Mouse (Mus musculus): ENCODE data around the gene Ank3. TPM values are rescaled to one million over a fixed set of nuclear protein-coding genes. Genes with fewer than 3 reads are reported as not detected.

The Ank3 gene
- polyA plus RNA-seq, 1 experiment from 2014 or later, result 19.0 TPM

- Histone ChIP-seq H3K4me1 (replicated peaks; ENCODE audit: control insufficient read depth, insufficient read depth, low read length) (peaks cover 14% of the 10 kb centered on the region; the same call in 1 of the 2 replicates), H3K27ac (ENCODE audit: low read length) (no peak overlapping the region), H3K9me3 (ENCODE audit: control insufficient read depth, low read length) (no peaks in the 10 kb centered on the region), H3K27me3 (ENCODE audit: control insufficient read depth, insufficient read depth, low read depth, low read length) (no peaks in the 10 kb centered on the region; the same call in 1 of the 2 replicates), H3K4me2 (ENCODE audit: low read depth, low read length) (0 out of 2 replicates have a peak overlapping the region, but pooled peaks have one; percentile 4), H3K36me3 (ENCODE audit: control insufficient read depth, insufficient read depth, low read length) (no peaks in the 10 kb centered on the region), H3K4me3 (ENCODE audit: low read length) (no peak overlapping the region), H3K9ac (ENCODE audit: low read length) (no peak overlapping the region)
- whole genome bisulfite sequencing, result 13% methylated on average over 3 of the region's 3 CpGs
- ATAC-seq (ENCODE audit: low read depth), result no peak
Observed at GRCm38 (mm10) chr10:69573746-69574145, 175.2 kb downstream of the Ank3 start.

GRCm38 (mm10) chr10:69574190-69574663 lies 175.7 kb downstream of the Ank3 start:
- no peak for ATAC-seq (ENCODE audit: low read depth)
- 14% methylated on average over 11 of the region's 11 CpGs for WGBS
- Histone ChIP-seq H3K4me3 (ENCODE audit: low read length) (no peak overlapping the region), H3K36me3 (ENCODE audit: control insufficient read depth, insufficient read depth, low read length) (no peaks in the 10 kb centered on the region), H3K27ac (ENCODE audit: low read length) (no peak overlapping the region), H3K9me3 (ENCODE audit: control insufficient read depth, low read length) (no peaks in the 10 kb centered on the region), H3K4me1 (replicated peaks; ENCODE audit: control insufficient read depth, insufficient read depth, low read length) (peaks cover 14% of the 10 kb centered on the region; the same call in 1 of the 2 replicates), H3K4me2 (ENCODE audit: low read depth, low read length) (0 out of 2 replicates have a peak overlapping the region, but pooled peaks have one; percentile 4), H3K27me3 (ENCODE audit: control insufficient read depth, insufficient read depth, low read depth, low read length) (no peaks in the 10 kb centered on the region; the same call in 1 of the 2 replicates), H3K9ac (ENCODE audit: low read length) (no peak overlapping the region)

- peaks cover 14% of the 10 kb centered on the region; the same call in 1 of the 2 replicates for H3K4me1 ChIP-seq (replicated peaks; ENCODE audit: control insufficient read depth, insufficient read depth, low read length)
Observed at GRCm38 (mm10) chr10:69574894-69575293, 176.3 kb downstream of the Ank3 start.

GRCm38 (mm10) chr10:69575451-69575850 lies 176.9 kb downstream of the Ank3 start:
- H3K4me2 ChIP-seq (ENCODE audit: low read depth, low read length), result no peak overlapping the region
- 58% methylated on average over 6 of the region's 6 CpGs for WGBS
- no peak overlapping the region for H3K27ac ChIP-seq (ENCODE audit: low read length)
- ATAC-seq (ENCODE audit: low read depth), result no peak
- H3K9me3 ChIP-seq (ENCODE audit: control insufficient read depth, low read length), result no peaks in the 10 kb centered on the region
- H3K4me3 ChIP-seq (ENCODE audit: low read length), result no peak overlapping the region
- no peaks in the 10 kb centered on the region for H3K36me3 ChIP-seq (ENCODE audit: control insufficient read depth, insufficient read depth, low read length)
- no peaks in the 10 kb centered on the region; the same call in 1 of the 2 replicates for H3K27me3 ChIP-seq (ENCODE audit: control insufficient read depth, insufficient read depth, low read depth, low read length)
- no peak overlapping the region for H3K9ac ChIP-seq (ENCODE audit: low read length)
- H3K4me1 ChIP-seq (replicated peaks; ENCODE audit: control insufficient read depth, insufficient read depth, low read length), result peaks cover 13% of the 10 kb centered on the region; the same call in 1 of the 2 replicates

More at GRCm38 (mm10) chr10:69574894-69575293, 176.3 kb downstream of the Ank3 start:
- Histone ChIP-seq H3K9me3 (ENCODE audit: control insufficient read depth, low read length) (no peaks in the 10 kb centered on the region), H3K27ac (ENCODE audit: low read length) (no peak overlapping the region), H3K9ac (ENCODE audit: low read length) (no peak overlapping the region), H3K27me3 (ENCODE audit: control insufficient read depth, insufficient read depth, low read depth, low read length) (no peaks in the 10 kb centered on the region; the same call in 1 of the 2 replicates), H3K36me3 (ENCODE audit: control insufficient read depth, insufficient read depth, low read length) (no peaks in the 10 kb centered on the region), H3K4me2 (ENCODE audit: low read depth, low read length) (no peak overlapping the region), H3K4me3 (ENCODE audit: low read length) (no peak overlapping the region)
- 44% methylated on average over 9 of the region's 9 CpGs for WGBS
- ATAC-seq (ENCODE audit: low read depth), result no peak

GRCm38 (mm10) chr10:69576264-69576663 lies 177.7 kb downstream of the Ank3 start:
- Histone ChIP-seq H3K4me3 (ENCODE audit: low read length) (no peak overlapping the region), H3K9me3 (ENCODE audit: control insufficient read depth, low read length) (no peaks in the 10 kb centered on the region), H3K4me2 (ENCODE audit: low read depth, low read length) (no peak overlapping the region), H3K9ac (ENCODE audit: low read length) (no peak overlapping the region), H3K36me3 (ENCODE audit: control insufficient read depth, insufficient read depth, low read length) (no peaks in the 10 kb centered on the region), H3K27me3 (ENCODE audit: control insufficient read depth, insufficient read depth, low read depth, low read length) (no peaks in the 10 kb centered on the region; the same call in 1 of the 2 replicates), H3K27ac (ENCODE audit: low read length) (no peak overlapping the region), H3K4me1 (replicated peaks; ENCODE audit: control insufficient read depth, insufficient read depth, low read length) (peaks cover 10% of the 10 kb centered on the region; the same call in 1 of the 2 replicates)
- WGBS, result 71% methylated on average over 7 of the region's 7 CpGs
- no peak for ATAC-seq (ENCODE audit: low read depth)

GRCm38 (mm10) chr10:69577061-69577728 lies 178.6 kb downstream of the Ank3 start:
- H3K4me1 ChIP-seq (replicated peaks; ENCODE audit: control insufficient read depth, insufficient read depth, low read length), result peaks cover 7% of the 10 kb centered on the region; the same call in 1 of the 2 replicates
- 51% methylated on average over 15 of the region's 15 CpGs for WGBS
- ATAC-seq (ENCODE audit: low read depth), result no peak

GRCm38 (mm10) chr10:69577729-69578061 lies 179.1 kb downstream of the Ank3 start:
- Histone ChIP-seq H3K36me3 (ENCODE audit: control insufficient read depth, insufficient read depth, low read length) (no peaks in the 10 kb centered on the region), H3K4me3 (ENCODE audit: low read length) (no peak overlapping the region), H3K9ac (ENCODE audit: low read length) (no peak overlapping the region), H3K4me1 (replicated peaks; ENCODE audit: control insufficient read depth, insufficient read depth, low read length) (peaks cover 6% of the 10 kb centered on the region; the same call in 1 of the 2 replicates), H3K9me3 (ENCODE audit: control insufficient read depth, low read length) (no peaks in the 10 kb centered on the region), H3K4me2 (ENCODE audit: low read depth, low read length) (no peak overlapping the region), H3K27ac (ENCODE audit: low read length) (no peak overlapping the region), H3K27me3 (ENCODE audit: control insufficient read depth, insufficient read depth, low read depth, low read length) (no peaks in the 10 kb centered on the region; the same call in 1 of the 2 replicates)
- no peak for ATAC-seq (ENCODE audit: low read depth)
- 57% methylated on average over 7 of the region's 7 CpGs for WGBS

More at GRCm38 (mm10) chr10:69577061-69577728, 178.6 kb downstream of the Ank3 start:
- Histone ChIP-seq H3K27ac (ENCODE audit: low read length) (no peak overlapping the region), H3K4me3 (ENCODE audit: low read length) (no peak overlapping the region), H3K27me3 (ENCODE audit: control insufficient read depth, insufficient read depth, low read depth, low read length) (no peaks in the 10 kb centered on the region; the same call in 1 of the 2 replicates), H3K36me3 (ENCODE audit: control insufficient read depth, insufficient read depth, low read length) (no peaks in the 10 kb centered on the region), H3K4me2 (ENCODE audit: low read depth, low read length) (no peak overlapping the region), H3K9me3 (ENCODE audit: control insufficient read depth, low read length) (no peaks in the 10 kb centered on the region), H3K9ac (ENCODE audit: low read length) (no peak overlapping the region)

GRCm38 (mm10) chr10:69579585-69579984 lies 181.0 kb downstream of the Ank3 start:
- no peak for ATAC-seq (ENCODE audit: low read depth)
- Histone ChIP-seq H3K4me1 (replicated peaks; ENCODE audit: control insufficient read depth, insufficient read depth, low read length) (peaks cover 13% of the 10 kb centered on the region), H3K4me3 (ENCODE audit: low read length) (no peak overlapping the region), H3K27me3 (ENCODE audit: control insufficient read depth, insufficient read depth, low read depth, low read length) (no peaks in the 10 kb centered on the region; the same call in 1 of the 2 replicates), H3K9ac (ENCODE audit: low read length) (no peak overlapping the region), H3K27ac (ENCODE audit: low read length) (no peak overlapping the region), H3K36me3 (ENCODE audit: control insufficient read depth, insufficient read depth, low read length) (no peaks in the 10 kb centered on the region), H3K4me2 (ENCODE audit: low read depth, low read length) (no peak overlapping the region), H3K9me3 (ENCODE audit: control insufficient read depth, low read length) (no peaks in the 10 kb centered on the region)
- 63% methylated on average over 12 of the region's 12 CpGs for WGBS

- Histone ChIP-seq H3K36me3 (ENCODE audit: control insufficient read depth, insufficient read depth, low read length) (no peaks in the 10 kb centered on the region), H3K4me2 (ENCODE audit: low read depth, low read length) (no peak overlapping the region), H3K4me1 (replicated peaks; ENCODE audit: control insufficient read depth, insufficient read depth, low read length) (peaks cover 13% of the 10 kb centered on the region), H3K27ac (ENCODE audit: low read length) (no peak overlapping the region), H3K9me3 (ENCODE audit: control insufficient read depth, low read length) (no peaks in the 10 kb centered on the region), H3K27me3 (ENCODE audit: control insufficient read depth, insufficient read depth, low read depth, low read length) (no peaks in the 10 kb centered on the region), H3K9ac (ENCODE audit: low read length) (no peak overlapping the region), H3K4me3 (ENCODE audit: low read length) (no peak overlapping the region)
- 84% methylated on average over 2 of the region's 2 CpGs for WGBS
- no peak for ATAC-seq (ENCODE audit: low read depth)
Observed at GRCm38 (mm10) chr10:69581525-69581924, 183.0 kb downstream of the Ank3 start.
